Mouse (Mus musculus) heart, adult 2 months (tissue): ENCODE results near the gene Gm11273. TPM values are rescaled to one million over a fixed set of nuclear protein-coding genes. Genes with fewer than 3 reads are reported as not detected.
"Not testable (repeated sequence)": the region's sequence is repeated elsewhere in the genome, so short reads cannot be mapped to it uniquely, and the experiment has no call there.

ENCODE experiments used
- DNase-seq, 2 experiments: peaks; one replicate each; pipeline ENCODE4 v3.0.0; 2021
- H3K27ac ChIP-seq: fragments of 200-600 bp; 2 replicates; pipeline ENCODE4 v1.8.1; 2022
- H3K27me3 ChIP-seq: fragments of 200-500 bp; 2 replicates; pipeline ENCODE4 v1.6.1; 2012; ENCODE audit warnings: mild to moderate bottlenecking, low read length, inconsistent platforms, mixed read lengths; ENCODE audit not compliant: control insufficient read depth, insufficient read depth
- H3K36me3 ChIP-seq: fragments of 200-500 bp; 2 replicates; pipeline ENCODE4 v1.6.1; 2012; ENCODE audit warnings: low read length, inconsistent platforms; ENCODE audit not compliant: control insufficient read depth, insufficient read depth
- H3K4me1 ChIP-seq: fragments of 200-500 bp; 2 replicates; pipeline ENCODE4 v1.6.1; 2011; ENCODE audit warnings: low read length; ENCODE audit not compliant: control insufficient read depth, insufficient read depth
- H3K4me3 ChIP-seq: fragments of 200-600 bp; 2 replicates; pipeline ENCODE4 v1.8.1; 2022
- H3K79me2 ChIP-seq: fragments of 200-500 bp; replicated peaks from 2 replicates; pipeline ENCODE4 v1.6.1; 2012; ENCODE audit warnings: mild to moderate bottlenecking, inconsistent platforms, low read length, moderate library complexity, mixed read lengths; ENCODE audit not compliant: control insufficient read depth, insufficient read depth
- H3K9ac ChIP-seq: fragments of 200-500 bp; 2 replicates; pipeline ENCODE4 v1.6.1; 2012; ENCODE audit warnings: low read depth, mild to moderate bottlenecking, control low read depth, inconsistent platforms, low read length, mixed read lengths
- CTCF ChIP-seq: fragments of 200-600 bp; IDR thresholded peaks from 2 replicates; pipeline ENCODE4 v1.8.1; 2022; ENCODE audit warnings: antibody characterized with exemption, mild to moderate bottlenecking, moderate library complexity
- EP300 ChIP-seq: fragments of 200-500 bp; IDR thresholded peaks from 2 replicates; pipeline ENCODE4 v1.6.1; 2011; ENCODE audit warnings: low read depth, low read length, control low read depth; ENCODE audit not compliant: insufficient read depth
- POLR2A ChIP-seq: fragments of 200-500 bp; IDR thresholded peaks from 2 replicates; pipeline ENCODE4 v1.6.1; 2011; ENCODE audit warnings: mild to moderate bottlenecking, low read depth, low read length, control low read depth; ENCODE audit not compliant: insufficient read depth
- WGBS: fragments of 180-500 bp; shearing (Covaris S2); methylation state at CpG from one replicate; pipeline ENCODE4 v1.1.7; 2018; 5-methylcytosine and 5-hydroxymethylcytosine counted together
- intact Hi-C: fragments of 180-260 bp; cut with DNase I; formaldehyde crosslinking; loops from one replicate; pipeline ENCODE4 v1.15.1; 2025
- long read RNA-seq: library from polyadenylated mRNA; stranded (forward); transcript quantifications from one replicate; pipeline ENCODE4 v2.0.0, GENCODE M21; 2021
- polyA plus RNA-seq: library from polyadenylated mRNA; depleted of rRNA; stranded (reverse); fragments of >200 nt; gene quantifications from 2 replicates; pipeline ENCODE4 v1.2.3, GENCODE M21; 2012; rRNA removed
- total RNA-seq, 2 experiments: library from RNA; stranded (reverse); gene quantifications; 2 replicates each; pipeline ENCODE4 v1.2.3; 2021

Gm11273 gene
- total RNA-seq (100 to 1,000 TPM; 241 to 252 TPM), polyA plus RNA-seq (65.2 and 74.9 TPM in 2 replicates)
- long read RNA-seq, transcript Gm11273-201 (1 exons, 390 nt), result major isoform, 334 of 334 reads
- long read RNA-seq, partial matches to known transcripts, result 0 of 334 reads
- long read RNA-seq, other reads (novel, unspliced or antisense), result 0 of 334 reads

GRCm38 (mm10) chr13:21501182-21501581 is at the start of gene Gm11273:
TSS of gene Gm11273 (minus strand) at chr13:21501418.
- DNase-seq, H3K9ac ChIP-seq, H3K27me3 ChIP-seq, H3K79me2 ChIP-seq, H3K4me1 ChIP-seq, intact Hi-C loops, H3K27ac ChIP-seq, H3K36me3 ChIP-seq, H3K4me3 ChIP-seq: not testable (repeated sequence)
- 94% methylated on average over 17 of the region's 17 CpGs for WGBS

- no peak overlapping the region for H3K27ac ChIP-seq
- no peaks in the 10 kb centered on the region for H3K4me1 ChIP-seq
- no peak for DNase-seq
- no peaks in the 10 kb centered on the region for H3K36me3 ChIP-seq
- H3K27me3 ChIP-seq, result no peaks in the 10 kb centered on the region
- H3K9ac ChIP-seq, result no peak overlapping the region
- no peaks in the 10 kb centered on the region for H3K79me2 ChIP-seq
- intact Hi-C loops, result no loop called here
- no peak overlapping the region for H3K4me3 ChIP-seq
- TF ChIP-seq CTCF, result no peak
- TF ChIP-seq EP300, result no peak
- no peak for TF ChIP-seq POLR2A
- 22% methylated on average over 3 of the region's 3 CpGs for WGBS
Observed at GRCm38 (mm10) chr13:21550416-21551110, 49.3 kb upstream of the Gm11273 start.

GRCm38 (mm10) chr13:21549487-21549886 is 48.3 kb upstream of the Gm11273 start:
- intact Hi-C loops, result no loop called here
- WGBS, result 87% methylated on average over 3 of the region's 3 CpGs
- H3K4me3 ChIP-seq, result no peak overlapping the region

GRCm38 (mm10) chr13:21542708-21543107 is 41.5 kb upstream of the Gm11273 start, which contains the start of gene Olfr1366:
TSS of gene Olfr1366 (minus strand) at chr13:21542808.
- intact Hi-C loops, result no loop called here
- TF ChIP-seq POLR2A, result no peak
- TF ChIP-seq EP300, result no peak
- TF ChIP-seq CTCF, result no peak
- no peaks in the 10 kb centered on the region for H3K27me3 ChIP-seq
- H3K27ac ChIP-seq, result no peak within 1 kb of the TSS
- no peaks in the 10 kb centered on the region for H3K36me3 ChIP-seq
- no peaks in the 10 kb centered on the region for H3K79me2 ChIP-seq
- H3K9ac ChIP-seq, result no peak within 1 kb of the TSS
- 47% methylated on average over 1 of the region's 1 CpGs for WGBS
- no peaks in the 10 kb centered on the region for H3K4me1 ChIP-seq
- H3K4me3 ChIP-seq, result no peak within 1 kb of the TSS
- DNase-seq, result no peak

More at GRCm38 (mm10) chr13:21549487-21549886, 48.3 kb upstream of the Gm11273 start:
- H3K79me2 ChIP-seq, result no peaks in the 10 kb centered on the region
- no peaks in the 10 kb centered on the region for H3K36me3 ChIP-seq
- no peak overlapping the region for H3K9ac ChIP-seq
- no peaks in the 10 kb centered on the region for H3K27me3 ChIP-seq
- no peak overlapping the region for H3K27ac ChIP-seq
- TF ChIP-seq POLR2A (no peak), CTCF (no peak), EP300 (no peak)
- no peaks in the 10 kb centered on the region for H3K4me1 ChIP-seq
- DNase-seq, result no peak

GRCm38 (mm10) chr13:21530781-21531201 is 29.6 kb upstream of the Gm11273 start, which contains the start of gene Zkscan8:
TSS of gene Zkscan8 (minus strand) at chr13:21531120.
- Histone ChIP-seq H3K36me3 (peaks cover 7% of the 10 kb centered on the region), H3K4me3 (peak within 1 kb of the TSS; percentile 77), H3K79me2 (peaks cover 2% of the 10 kb centered on the region; the same call in 1 of the 2 replicates), H3K27me3 (no peaks in the 10 kb centered on the region), H3K27ac (peak within 1 kb of the TSS; percentile 94), H3K9ac (peak within 1 kb of the TSS; percentile 100), H3K4me1 (peaks cover 2% of the 10 kb centered on the region)
- intact Hi-C loops, result loop anchor here (1.0 to 5.0 kb wide), 5 partner anchors 24 to 168 kb away; partner anchors contain the start of genes Gm10065, Zkscan3, Zkscan4 and Zscan12
- under 1% methylated on average over 39 of the region's 39 CpGs for WGBS
- TF ChIP-seq EP300 (no peak), CTCF (peak; percentile 28; the same call in 1 of the 2 replicates), POLR2A (peak; percentile 47; the same call in 1 of the 2 replicates)
- DNase-seq, result peak; percentile 92 to 94

- peaks cover 10% of the 10 kb centered on the region for H3K36me3 ChIP-seq
- DNase-seq, result no peak
- intact Hi-C loops, result loop anchor here (2.0 to 5.0 kb wide), 4 partner anchors 23 to 167 kb away; partner anchors contain the start of genes Gm10065, Zkscan4, Zscan12 and Zscan26
- peaks cover 2% of the 10 kb centered on the region for H3K4me1 ChIP-seq
- no peak overlapping the region for H3K9ac ChIP-seq
- H3K4me3 ChIP-seq, result peak overlapping the region; percentile 77
- 47% methylated on average over 7 of the region's 7 CpGs for WGBS
- H3K79me2 ChIP-seq, result peaks cover 2% of the 10 kb centered on the region; the same call in 1 of the 2 replicates
- H3K27me3 ChIP-seq, result no peaks in the 10 kb centered on the region
- TF ChIP-seq POLR2A, result no peak
- no peak for TF ChIP-seq CTCF
- no peak for TF ChIP-seq EP300
- H3K27ac ChIP-seq, result no peak overlapping the region
Observed at GRCm38 (mm10) chr13:21530136-21530535, 28.9 kb upstream of the Gm11273 start.
